18 mouse cellular contexts compared by ENCODE assay signal in genomic region chr6:94008577-94008976, GRCm38 (mm10).
"Had no signal": no experiment of that assay in that cellular context is flagged by ENCODE, and none has a peak within 500 bp of the region (broad histone marks: within the 10 kb centered on the region; RNA-seq: fewer than 3 reads in every experiment).

No protein-coding gene starts in this region.

- ATAC-seq: midbrain, embryonic 16.5 days had no signal

- H3K27me3 ChIP-seq: midbrain, embryonic 12.5 days; neural tube, embryonic 13.5 days; neural tube, embryonic 15.5 days had no signal

- H3K9me3 ChIP-seq: midbrain, embryonic 10.5 days; midbrain, embryonic 12.5 days; neural tube, embryonic 13.5 days; neural tube, embryonic 15.5 days had no signal

- H3K4me2 ChIP-seq: lung, embryonic 14.5 days; midbrain, embryonic 12.5 days; neural tube, embryonic 13.5 days; neural tube, embryonic 15.5 days had no signal

- H3K9ac ChIP-seq: lung, embryonic 14.5 days; midbrain, embryonic 12.5 days; neural tube, embryonic 13.5 days; neural tube, embryonic 15.5 days had no signal

- DNase-seq: lung, embryonic 14.5 days; lung, postnatal 10 days; lung, postnatal 4 days; midbrain, embryonic 14.5 days; retina, postnatal 1 day; right cerebral cortex, adult 18-20 months; right cerebral cortex, postnatal 25 days; right cerebral cortex, postnatal 4 days; spleen, adult 18-20 months; thymus, adult 18-20 months; thymus, postnatal 14 days; thymus, postnatal 36 days had no signal

- H3K36me3 ChIP-seq: midbrain, embryonic 10.5 days; midbrain, embryonic 12.5 days; neural tube, embryonic 13.5 days; neural tube, embryonic 15.5 days had no signal

- H3K4me3 ChIP-seq: midbrain, embryonic 10.5 days; midbrain, embryonic 12.5 days; myocyte; neural tube, embryonic 13.5 days; neural tube, embryonic 15.5 days had no signal

- H3K27ac ChIP-seq: midbrain, embryonic 10.5 days; midbrain, embryonic 12.5 days; neural tube, embryonic 15.5 days had no signal
